Mouse (Mus musculus): ENCODE results near the gene Zw10. TPM values are rescaled to one million over a fixed set of nuclear protein-coding genes. Genes with fewer than 3 reads are reported as not detected.

Gene Zw10
- total RNA-seq, 4 experiments from 2014 or later = 15.6 to 18.4 (median 16.9) TPM

Other genes with a start within 250 kb of the Zw10 start
- gene Zbtb16, start 219.4 kb upstream of the Zw10 start, total RNA-seq (2022) = 10 to 100 TPM; 66.8 to 72.0 (median 69.8) TPM
- 1 to 10 TPM; 5.8 to 8.6 (median 6.9) TPM for gene Htr3a, start 144.5 kb upstream of the Zw10 start, total RNA-seq (2022)
- not detected for gene Htr3b, start 90.6 kb upstream of the Zw10 start, total RNA-seq (2022)
- gene Usp28, start 70.2 kb upstream of the Zw10 start, total RNA-seq (2022) = 10 to 100 TPM; 39.0 to 43.0 (median 41.7) TPM
- 1 to 10 TPM; 1.5 to 3.5 (median 2.8) TPM for gene Tmprss5, start 25.6 kb downstream of the Zw10 start, total RNA-seq (2022)
- gene Gm4894, start 194.9 kb downstream of the Zw10 start, total RNA-seq (2022) = not detected

Data from left cerebral cortex, adult 8-10 months (tissue).